Mouse (Mus musculus): Measurements from ENCODE around the gene Rxra. TPM values are rescaled to one million over a fixed set of nuclear protein-coding genes. Genes with fewer than 3 reads are reported as not detected.

Gene Rxra
- polyA plus RNA-seq (2015; fragmentation: Nextera tagmentation; extraction: Ambion mirVana), result 18.7 and 22.4 TPM in 2 replicates

DNA sequence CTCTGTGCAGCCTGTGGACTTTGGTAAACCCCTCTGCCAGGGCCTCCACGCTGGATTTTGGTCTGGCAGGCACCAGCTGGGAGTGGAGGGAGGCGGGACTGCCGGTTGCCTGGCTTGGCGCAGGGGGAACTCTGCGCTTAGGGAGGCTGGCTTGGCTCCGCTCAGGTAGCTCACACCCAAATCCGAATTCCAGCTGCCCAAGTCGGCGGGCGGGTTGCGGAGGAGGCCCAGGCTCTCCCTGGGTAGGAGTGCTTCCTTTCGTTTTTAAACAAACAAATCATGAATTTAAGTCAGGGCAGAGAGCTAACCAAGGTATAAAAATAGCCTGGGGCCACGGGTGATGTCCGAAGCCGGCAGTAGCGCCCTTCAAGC lies at the start of gene Rxra:
Gene Rxra, plus strand, starts transcription at position 335 of the 372 bp plus-strand sequence.
- peak within 1 kb of the TSS; percentile 91 for H3K4me2 ChIP-seq (replicated peaks)
- no peaks in the 10 kb centered on the region for H3K9me3 ChIP-seq (replicated peaks)
- H3K4me3 ChIP-seq (replicated peaks), result peak within 1 kb of the TSS; percentile 88
- H3K36me3 ChIP-seq, result no peaks in the 10 kb centered on the region
- 4% methylated on average over 16 of the region's 16 CpGs for WGBS
- no peaks in the 10 kb centered on the region for H3K27me3 ChIP-seq
- H3K4me1 ChIP-seq, result peaks cover 66% of the 10 kb centered on the region
- peak within 1 kb of the TSS; percentile 94 for H3K9ac ChIP-seq
- peak within 1 kb of the TSS; percentile 99 for H3K27ac ChIP-seq (replicated peaks)
- peak; percentile 48 for ATAC-seq (ENCODE audit: insufficient number of reproducible peaks, low FRiP score, low TSS enrichment, low read depth)

DNA sequence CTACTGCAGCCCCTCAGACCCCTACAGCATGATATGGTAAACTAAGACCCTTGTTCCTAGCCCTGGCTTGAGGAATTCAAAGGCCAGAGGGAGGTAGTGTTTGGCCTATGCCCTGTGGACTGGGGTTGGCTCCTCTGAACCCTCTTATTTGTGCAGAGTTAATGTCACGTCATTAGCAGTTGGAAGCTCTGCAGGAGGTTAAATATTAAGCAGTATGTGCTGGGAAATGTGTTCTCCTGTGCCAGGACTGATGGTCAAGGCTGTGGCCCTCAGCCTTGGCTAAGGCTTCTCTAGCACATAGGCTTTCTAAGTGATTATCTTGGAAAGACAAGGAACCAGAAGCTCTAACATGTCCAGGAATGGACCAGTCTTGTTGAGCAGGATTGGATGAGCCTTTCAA lies 49.6 kb upstream of the Rxra start:
- H3K36me3 ChIP-seq, result no peaks in the 10 kb centered on the region
- no peak overlapping the region for H3K4me3 ChIP-seq (replicated peaks)
- H3K9me3 ChIP-seq (replicated peaks), result no peaks in the 10 kb centered on the region
- no peak overlapping the region for H3K27ac ChIP-seq (replicated peaks)
- H3K9ac ChIP-seq, result no peak overlapping the region
- ATAC-seq (ENCODE audit: insufficient number of reproducible peaks, low FRiP score, low TSS enrichment, low read depth), result no peak
- H3K27me3 ChIP-seq, result no peaks in the 10 kb centered on the region
- H3K4me2 ChIP-seq (replicated peaks), result no peak overlapping the region
- peaks cover 4% of the 10 kb centered on the region; the same call in 1 of the 2 replicates for H3K4me1 ChIP-seq
- 65% methylated on average over 1 of the region's 1 CpGs for WGBS

DNA sequence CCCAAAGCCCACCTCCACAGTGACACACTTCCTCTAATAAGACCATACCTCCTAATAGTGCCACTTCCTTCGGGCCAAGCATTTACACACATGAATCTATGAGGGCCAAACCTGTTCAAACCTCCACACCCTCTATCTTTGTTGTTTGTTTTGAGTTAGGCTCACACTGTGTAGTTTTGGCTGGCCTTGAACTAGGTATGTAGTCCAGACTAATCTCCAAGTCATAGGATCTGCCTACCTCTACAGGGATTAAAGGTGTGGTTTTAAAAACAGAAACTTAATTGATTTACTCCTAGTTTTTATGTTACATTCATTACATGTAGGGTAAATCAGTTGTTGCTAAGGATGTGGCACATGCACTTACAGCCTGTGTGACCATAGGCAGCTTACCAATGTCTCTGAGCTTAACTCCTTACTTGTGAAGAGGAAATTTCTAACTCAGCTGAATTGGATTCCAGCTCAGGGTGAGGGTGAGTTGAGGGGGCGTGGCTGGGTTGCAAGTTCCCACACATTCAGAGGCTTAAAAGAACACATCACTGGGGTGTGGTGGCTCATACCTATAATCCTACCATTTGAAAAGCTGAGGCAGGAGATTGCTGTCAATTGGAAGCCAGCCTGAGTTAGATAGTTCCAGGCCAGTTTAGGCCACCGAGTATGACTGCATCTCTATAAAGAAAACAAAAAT lies 45.5 kb upstream of the Rxra start:
- no peak for ATAC-seq (ENCODE audit: insufficient number of reproducible peaks, low FRiP score, low TSS enrichment, low read depth)
- Histone ChIP-seq H3K27me3 (no peaks in the 10 kb centered on the region), H3K27ac (replicated peaks) (no peak overlapping the region), H3K4me2 (replicated peaks) (no peak overlapping the region), H3K4me3 (replicated peaks) (no peak overlapping the region), H3K9ac (no peak overlapping the region), H3K9me3 (replicated peaks) (no peaks in the 10 kb centered on the region), H3K36me3 (no peaks in the 10 kb centered on the region), H3K4me1 (peaks cover 6% of the 10 kb centered on the region; the same call in 1 of the 2 replicates)
- WGBS, result 75% methylated on average over 3 of the region's 3 CpGs

DNA sequence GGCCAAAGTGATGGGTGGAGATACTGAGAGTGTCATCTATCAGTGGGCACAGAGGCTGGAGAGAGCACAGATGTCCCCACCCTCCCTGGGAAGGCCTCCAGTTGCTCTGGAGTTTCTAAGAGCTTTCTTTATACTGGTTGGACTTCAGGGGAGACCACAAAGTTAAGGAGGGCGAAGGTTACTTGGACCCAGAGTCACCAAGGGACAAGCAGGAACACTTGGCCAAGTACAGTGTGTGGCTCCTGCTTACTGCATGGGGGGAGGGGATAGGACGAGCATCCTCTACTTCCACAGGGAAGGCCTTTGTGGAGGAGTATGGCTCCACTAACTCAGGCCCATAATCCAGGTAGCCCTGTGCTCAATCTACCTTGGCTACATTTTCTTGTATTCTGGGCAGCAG lies 42.8 kb upstream of the Rxra start:
- H3K4me1 ChIP-seq, result peaks cover 6% of the 10 kb centered on the region; the same call in 1 of the 2 replicates
- no peak overlapping the region for H3K4me2 ChIP-seq (replicated peaks)
- no peak overlapping the region for H3K4me3 ChIP-seq (replicated peaks)
- H3K27me3 ChIP-seq, result no peaks in the 10 kb centered on the region
- WGBS, result 69% methylated on average over 2 of the region's 2 CpGs
- no peaks in the 10 kb centered on the region for H3K36me3 ChIP-seq
- ATAC-seq (ENCODE audit: insufficient number of reproducible peaks, low FRiP score, low TSS enrichment, low read depth), result no peak
- H3K9ac ChIP-seq, result no peak overlapping the region
- H3K27ac ChIP-seq (replicated peaks), result no peak overlapping the region
- H3K9me3 ChIP-seq (replicated peaks), result no peaks in the 10 kb centered on the region

DNA sequence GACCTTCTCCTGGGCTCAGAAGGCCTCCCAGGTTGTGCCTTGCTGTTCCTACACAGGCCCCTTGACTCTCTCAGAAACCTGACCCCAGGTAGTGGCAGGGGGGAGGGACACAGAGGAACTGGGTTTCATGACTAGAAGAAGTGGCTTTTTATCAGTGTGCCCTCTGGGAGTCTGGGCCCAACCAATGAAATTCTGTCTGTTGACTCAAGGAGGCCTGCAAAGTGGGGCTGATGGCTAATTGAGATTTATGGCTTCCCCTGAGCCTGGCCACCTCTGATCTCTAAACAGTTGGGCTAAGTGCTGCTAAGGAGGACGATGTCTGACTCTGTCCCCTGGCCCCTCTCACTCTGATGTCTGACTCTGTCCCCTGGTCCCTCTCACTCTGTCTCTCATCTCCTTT lies 42.2 kb upstream of the Rxra start:
- no peaks in the 10 kb centered on the region for H3K27me3 ChIP-seq
- no peak overlapping the region for H3K4me3 ChIP-seq (replicated peaks)
- WGBS, result 46% methylated on average over 1 of the region's 1 CpGs
- no peaks in the 10 kb centered on the region for H3K36me3 ChIP-seq
- H3K27ac ChIP-seq (replicated peaks), result no peak overlapping the region
- no peak overlapping the region for H3K9ac ChIP-seq
- no peak overlapping the region for H3K4me2 ChIP-seq (replicated peaks)
- peaks cover 6% of the 10 kb centered on the region; the same call in 1 of the 2 replicates for H3K4me1 ChIP-seq
- H3K9me3 ChIP-seq (replicated peaks), result no peaks in the 10 kb centered on the region
- no peak for ATAC-seq (ENCODE audit: insufficient number of reproducible peaks, low FRiP score, low TSS enrichment, low read depth)

DNA sequence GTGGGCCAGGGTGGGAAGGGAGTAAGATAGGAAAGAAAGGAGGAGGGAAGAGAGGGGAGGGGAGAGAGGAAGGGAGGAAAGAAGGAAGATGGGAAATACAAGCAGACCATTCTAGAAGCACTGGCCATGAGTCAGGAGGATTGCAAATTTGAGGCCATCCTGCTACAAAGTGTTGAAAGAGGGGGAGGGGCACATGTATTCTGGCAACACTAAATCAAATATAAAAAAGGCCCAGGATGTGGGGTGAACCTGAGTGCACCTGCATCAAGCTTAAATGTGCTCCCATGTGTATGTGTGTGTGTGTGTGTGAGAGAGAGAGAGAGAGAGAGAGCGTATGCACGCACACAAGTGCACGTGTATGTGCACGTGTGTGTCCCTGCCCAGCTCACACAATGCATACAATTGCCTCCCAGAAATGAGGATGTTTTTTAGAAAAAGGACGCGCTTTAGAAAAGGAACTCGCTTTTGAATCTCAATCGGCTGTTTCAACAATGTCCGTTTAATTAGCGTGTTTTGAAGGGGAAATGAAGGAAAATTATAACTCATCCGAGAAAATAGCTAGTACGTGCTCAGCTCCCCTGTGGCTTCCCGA lies 41.0 kb upstream of the Rxra start:
- 75% methylated on average over 13 of the region's 13 CpGs for WGBS
- H3K4me3 ChIP-seq (replicated peaks), result no peak overlapping the region
- H3K27ac ChIP-seq (replicated peaks), result no peak overlapping the region
- no peaks in the 10 kb centered on the region for H3K36me3 ChIP-seq
- no peaks in the 10 kb centered on the region for H3K9me3 ChIP-seq (replicated peaks)
- H3K9ac ChIP-seq, result no peak overlapping the region
- no peak for ATAC-seq (ENCODE audit: insufficient number of reproducible peaks, low FRiP score, low TSS enrichment, low read depth)
- H3K27me3 ChIP-seq, result no peaks in the 10 kb centered on the region
- H3K4me1 ChIP-seq, result peaks cover 6% of the 10 kb centered on the region; the same call in 1 of the 2 replicates
- H3K4me2 ChIP-seq (replicated peaks), result no peak overlapping the region

DNA sequence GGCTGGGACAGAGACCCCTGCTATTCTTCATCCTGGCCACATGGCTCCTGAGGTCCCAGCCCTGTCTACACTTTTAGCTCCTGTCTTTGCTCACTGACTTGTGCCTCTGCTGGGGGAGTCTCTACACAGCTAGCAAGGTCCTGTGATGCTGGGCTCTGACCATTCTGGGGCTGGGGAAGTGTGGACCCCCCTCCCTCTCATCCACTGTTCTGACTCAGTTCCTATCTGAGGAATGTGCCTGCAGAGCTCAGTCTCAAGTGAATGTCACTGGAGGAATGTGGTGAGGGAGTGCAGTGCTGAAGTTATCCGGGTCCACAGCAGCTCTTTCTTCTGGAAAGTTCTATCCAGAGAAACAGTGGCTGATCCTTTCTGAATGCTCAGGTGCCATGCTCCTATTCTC lies 39.4 kb upstream of the Rxra start:
- no peak overlapping the region for H3K27ac ChIP-seq (replicated peaks)
- 55% methylated on average over 1 of the region's 1 CpGs for WGBS
- peaks cover 8% of the 10 kb centered on the region; the same call in 1 of the 2 replicates for H3K4me1 ChIP-seq
- no peaks in the 10 kb centered on the region for H3K36me3 ChIP-seq
- H3K27me3 ChIP-seq, result no peaks in the 10 kb centered on the region
- H3K9me3 ChIP-seq (replicated peaks), result no peaks in the 10 kb centered on the region
- no peak for ATAC-seq (ENCODE audit: insufficient number of reproducible peaks, low FRiP score, low TSS enrichment, low read depth)
- H3K9ac ChIP-seq, result no peak overlapping the region
- H3K4me2 ChIP-seq (replicated peaks), result no peak overlapping the region
- H3K4me3 ChIP-seq (replicated peaks), result no peak overlapping the region

DNA sequence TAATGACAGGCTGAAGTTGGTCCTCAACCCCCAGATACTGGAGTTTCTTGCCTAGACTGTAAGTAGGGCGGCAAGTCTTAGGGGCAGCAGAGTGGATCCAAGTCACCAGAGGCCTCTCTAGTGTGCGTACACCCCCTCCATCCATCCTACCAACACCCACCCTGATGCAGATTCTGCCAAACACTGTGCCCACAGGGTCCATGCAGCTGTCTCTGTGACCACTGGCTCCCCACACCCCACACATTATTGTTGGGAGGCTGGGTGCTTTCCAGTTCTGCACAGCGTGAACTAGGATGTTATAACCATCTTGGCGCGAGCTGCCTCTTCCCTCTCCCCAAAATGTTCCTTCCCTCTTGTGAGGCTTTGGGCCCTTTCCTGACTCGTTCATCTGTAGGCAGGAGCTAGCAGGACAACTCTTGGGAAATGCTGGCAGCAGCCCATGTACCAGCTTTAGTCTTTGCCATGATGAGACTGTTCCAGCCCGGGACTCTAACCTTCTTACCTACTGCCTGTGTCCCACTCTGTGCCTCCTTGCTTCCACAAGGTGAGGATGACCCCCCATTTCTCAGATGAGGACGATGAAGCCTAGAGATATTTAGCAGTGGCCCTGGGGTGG lies 38.9 kb upstream of the Rxra start:
- Histone ChIP-seq H3K4me1 (peaks cover 8% of the 10 kb centered on the region; the same call in 1 of the 2 replicates), H3K36me3 (no peaks in the 10 kb centered on the region), H3K9ac (no peak overlapping the region), H3K27me3 (no peaks in the 10 kb centered on the region), H3K9me3 (replicated peaks) (no peaks in the 10 kb centered on the region), H3K27ac (replicated peaks) (no peak overlapping the region), H3K4me2 (replicated peaks) (no peak overlapping the region), H3K4me3 (replicated peaks) (no peak overlapping the region)
- WGBS, result 84% methylated on average over 8 of the region's 8 CpGs
- ATAC-seq (ENCODE audit: insufficient number of reproducible peaks, low FRiP score, low TSS enrichment, low read depth), result no peak

DNA sequence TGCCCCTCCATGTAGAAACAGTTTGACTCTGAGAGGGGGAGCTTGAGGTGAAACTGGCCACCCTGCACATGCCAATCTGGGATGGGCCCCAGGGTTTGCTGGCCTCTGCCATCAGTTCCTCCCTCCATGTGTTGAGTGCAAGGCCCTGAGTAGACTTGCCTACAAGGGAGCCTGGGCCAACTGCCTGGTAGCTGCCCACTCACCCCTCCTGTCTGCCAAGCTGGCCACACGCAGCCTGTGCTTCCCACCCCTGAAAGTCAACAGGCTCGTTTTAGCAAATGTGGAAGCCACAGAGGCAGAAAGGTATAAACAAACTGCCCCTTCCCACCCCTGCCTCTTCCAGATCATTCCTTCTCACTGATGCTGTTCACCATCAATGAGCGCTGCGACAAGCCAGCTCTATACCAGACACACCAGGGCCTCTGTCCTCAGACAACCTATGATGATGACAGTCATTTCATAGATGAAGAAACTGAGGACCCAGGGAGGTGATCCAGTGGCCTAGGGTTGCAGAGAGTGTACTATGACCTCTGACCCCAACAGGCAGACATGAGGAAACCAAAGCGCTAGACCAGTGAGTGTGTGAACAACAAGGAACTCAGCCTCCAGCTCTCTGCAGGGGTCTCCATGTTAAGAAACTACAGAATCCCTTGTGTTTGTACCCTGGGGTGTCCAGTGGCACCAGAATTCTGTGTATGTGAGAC lies 36.5 kb upstream of the Rxra start:
- WGBS, result 79% methylated on average over 5 of the region's 5 CpGs
- no peak overlapping the region for H3K4me3 ChIP-seq (replicated peaks)

DNA sequence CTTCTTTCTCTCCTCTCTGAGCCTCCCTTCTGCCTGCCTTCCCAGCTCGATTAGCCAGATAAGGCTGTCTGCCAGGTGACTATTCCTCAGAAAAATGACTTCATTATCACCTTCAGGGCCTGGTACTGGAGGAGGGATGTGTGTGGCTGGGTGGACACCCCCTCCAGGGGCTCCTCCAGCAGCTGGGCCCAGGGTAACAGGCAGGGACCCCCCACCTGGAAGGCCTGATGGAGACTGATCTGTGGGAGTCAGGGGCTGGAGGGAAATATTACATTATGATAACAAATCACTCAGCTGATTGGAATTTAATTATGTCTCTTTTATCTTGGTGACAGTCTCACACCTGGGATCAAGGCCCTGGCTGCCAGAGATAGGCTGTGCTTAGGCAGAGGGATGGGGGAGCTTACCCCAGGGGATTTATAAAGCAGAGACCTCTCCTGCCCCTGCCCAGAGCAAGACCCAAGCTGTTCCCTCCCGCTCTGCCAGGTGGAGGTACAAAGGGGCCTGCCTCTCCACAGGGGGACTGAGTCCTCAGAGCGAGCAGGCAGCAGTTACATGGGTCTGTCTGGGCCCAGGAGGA lies 35.2 kb upstream of the Rxra start:
- H3K9me3 ChIP-seq (replicated peaks), result no peaks in the 10 kb centered on the region
- H3K9ac ChIP-seq, result no peak overlapping the region
- no peak for ATAC-seq (ENCODE audit: insufficient number of reproducible peaks, low FRiP score, low TSS enrichment, low read depth)
- WGBS, result 49% methylated on average over 3 of the region's 3 CpGs
- H3K4me2 ChIP-seq (replicated peaks), result no peak overlapping the region
- no peaks in the 10 kb centered on the region for H3K36me3 ChIP-seq
- no peak overlapping the region for H3K4me3 ChIP-seq (replicated peaks)
- peak overlapping the region; percentile 28; the same call in 1 of the 2 replicates for H3K27ac ChIP-seq (replicated peaks)
- H3K4me1 ChIP-seq, result peaks cover 37% of the 10 kb centered on the region
- H3K27me3 ChIP-seq, result no peaks in the 10 kb centered on the region

More for the DNA sequence above, 36.5 kb upstream of the Rxra start:
- Histone ChIP-seq H3K27ac (replicated peaks) (no peak overlapping the region), H3K9me3 (replicated peaks) (no peaks in the 10 kb centered on the region), H3K4me2 (replicated peaks) (no peak overlapping the region), H3K36me3 (no peaks in the 10 kb centered on the region), H3K9ac (no peak overlapping the region), H3K27me3 (no peaks in the 10 kb centered on the region), H3K4me1 (peaks cover 25% of the 10 kb centered on the region)
- no peak for ATAC-seq (ENCODE audit: insufficient number of reproducible peaks, low FRiP score, low TSS enrichment, low read depth)

Data from embryonic facial prominence, embryonic 15.5 days (tissue).